Mouse (Mus musculus): Measurements from ENCODE around the gene Nbeal1.

GRCm38 (mm10) chr1:60361626-60362025, 181.2 kb downstream of the Nbeal1 start:
- TF ChIP-seq CTCF (IDR thresholded peaks at IDR 0.05; ENCODE audit: low read depth) (no peak), EP300 (optimal IDR thresholded peaks at IDR 0.05) (no peak)
